Mouse (Mus musculus): ENCODE results near the gene Celf1. TPM values are rescaled to one million over a fixed set of nuclear protein-coding genes. Genes with fewer than 3 reads are reported as not detected.
"Not testable (repeated sequence)": the region's sequence is repeated elsewhere in the genome, so short reads cannot be mapped to it uniquely, and the experiment has no call there.

The Celf1 gene
- 59.3 and 65.5 TPM in 2 replicates for polyA plus RNA-seq (2015; fragmentation: Nextera tagmentation; extraction: Ambion mirVana)

DNA sequence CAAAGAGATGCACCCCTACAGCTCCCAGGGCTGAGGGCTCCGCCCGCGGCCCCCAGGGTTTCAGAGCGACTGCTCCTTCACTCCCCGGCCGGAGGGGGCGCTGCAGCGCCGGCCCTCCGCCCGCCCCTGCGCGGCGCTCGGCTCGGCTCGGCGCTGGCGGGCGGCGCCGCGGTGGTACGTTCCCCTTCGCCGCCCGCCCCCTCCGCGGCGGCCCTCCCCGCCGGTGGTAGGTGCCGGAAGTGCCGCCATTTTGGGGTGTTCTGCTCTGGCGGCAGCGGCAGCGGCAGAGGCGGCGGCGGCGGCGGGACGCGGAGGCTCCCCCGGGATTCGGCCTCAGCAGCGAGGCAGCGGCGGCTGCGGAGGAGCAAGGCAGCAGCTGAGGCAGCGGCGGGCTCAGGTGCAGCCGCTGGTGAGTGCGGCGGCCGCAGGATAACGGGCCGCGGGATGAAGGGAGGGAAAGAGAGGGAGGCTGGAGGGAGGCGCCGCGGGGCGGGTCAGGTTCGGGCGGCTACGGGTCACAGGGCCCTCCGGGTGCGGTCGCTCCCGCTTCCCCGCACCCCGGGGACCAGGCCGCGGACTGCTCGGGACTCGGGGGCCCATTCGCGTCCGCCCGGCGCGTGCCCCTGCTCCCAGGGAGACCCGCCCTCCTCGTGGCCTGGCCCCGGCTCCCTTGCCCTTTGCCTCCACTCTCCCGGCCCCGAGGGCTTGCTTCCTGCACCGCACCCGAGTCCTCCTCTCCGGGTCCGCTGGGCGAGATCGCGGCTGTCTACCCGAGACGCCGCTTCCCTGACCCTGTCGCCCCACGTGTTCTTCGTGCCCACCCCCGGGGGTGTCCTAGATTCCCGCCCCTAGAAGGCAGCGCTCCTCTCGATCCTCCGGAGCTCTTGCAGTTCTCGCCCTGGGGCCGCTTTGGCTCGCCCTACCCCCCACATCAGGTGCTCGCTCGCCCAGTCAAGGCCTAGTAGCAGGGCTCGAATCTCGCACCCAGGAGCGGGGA lies at the start of gene Celf1:
TSS of gene Celf1 (plus strand) at position 150 of the 997 bp plus-strand sequence.
- Histone ChIP-seq H3K36me3 (ENCODE audit: insufficient read depth, low read length) (no peaks in the 10 kb centered on the region), H3K9me3 (replicated peaks; ENCODE audit: low read length) (no peaks in the 10 kb centered on the region), H3K4me1 (replicated peaks; ENCODE audit: insufficient read depth, low read length) (peaks cover 12% of the 10 kb centered on the region), H3K9ac (ENCODE audit: low read depth, low read length) (peak within 1 kb of the TSS; percentile 95), H3K27me3 (ENCODE audit: insufficient read depth, low read length) (no peaks in the 10 kb centered on the region), H3K4me3 (replicated peaks; ENCODE audit: low read depth, low read length) (peak within 1 kb of the TSS; percentile 99), H3K27ac (peak within 1 kb of the TSS; percentile 95), H3K4me2 (ENCODE audit: low read length) (peak within 1 kb of the TSS; percentile 70)
- 1% methylated on average over 105 of the region's 113 CpGs for WGBS
- DNase-seq (ENCODE audit: low spot score), result peak; percentile 91
- peak; percentile 59 for TF ChIP-seq CTCF (IDR thresholded peaks at IDR 0.05; ENCODE audit: low read depth)
- peak; percentile 95 for ATAC-seq (replicated peaks; ENCODE audit: low FRiP score, low read depth)

DNA sequence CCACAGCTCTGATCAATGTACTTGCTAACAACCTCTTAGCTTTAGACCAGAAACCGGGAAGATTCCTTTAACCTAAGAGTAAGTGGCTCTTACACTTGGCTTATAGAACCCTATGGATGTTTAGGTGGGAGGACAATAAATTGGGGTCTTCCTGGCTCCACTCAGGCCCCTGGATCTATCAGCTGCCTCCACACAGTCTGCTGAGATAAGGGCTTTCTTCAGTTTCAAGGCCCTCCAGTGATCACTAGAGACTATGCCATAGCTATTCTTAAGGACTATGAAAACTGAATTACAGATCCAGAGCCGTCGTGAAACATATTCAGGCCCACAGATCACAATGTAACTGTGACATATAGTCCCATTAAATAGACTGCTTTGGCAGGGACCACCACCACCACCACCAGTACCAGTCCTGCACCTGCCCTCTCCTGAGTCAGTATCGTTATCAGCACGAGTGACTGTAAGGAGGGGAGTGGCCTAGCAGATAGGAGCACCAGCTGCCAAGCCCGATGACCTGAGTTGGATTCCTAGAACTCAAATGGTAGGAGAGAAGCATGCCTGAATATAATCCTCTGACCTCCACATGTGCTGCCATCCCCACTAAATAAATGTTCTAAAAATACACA lies 46.4 kb upstream of the Celf1 start:
- Histone ChIP-seq H3K4me2 (ENCODE audit: low read length) (no peak overlapping the region), H3K9me3 (replicated peaks; ENCODE audit: low read length) (no peaks in the 10 kb centered on the region), H3K9ac (ENCODE audit: low read depth, low read length) (no peak overlapping the region), H3K27ac (no peak overlapping the region), H3K4me3 (replicated peaks; ENCODE audit: low read depth, low read length) (no peak overlapping the region), H3K36me3 (ENCODE audit: insufficient read depth, low read length) (peaks cover 21% of the 10 kb centered on the region), H3K4me1 (replicated peaks; ENCODE audit: insufficient read depth, low read length) (peaks cover 6% of the 10 kb centered on the region; the same call in 1 of the 2 replicates), H3K27me3 (ENCODE audit: insufficient read depth, low read length) (no peaks in the 10 kb centered on the region)
- WGBS, result 85% methylated on average over 6 of the region's 6 CpGs
- DNase-seq (ENCODE audit: low spot score) (no peak), ATAC-seq (replicated peaks; ENCODE audit: low FRiP score, low read depth) (no peak)
- no peak for TF ChIP-seq CTCF (IDR thresholded peaks at IDR 0.05; ENCODE audit: low read depth)

DNA sequence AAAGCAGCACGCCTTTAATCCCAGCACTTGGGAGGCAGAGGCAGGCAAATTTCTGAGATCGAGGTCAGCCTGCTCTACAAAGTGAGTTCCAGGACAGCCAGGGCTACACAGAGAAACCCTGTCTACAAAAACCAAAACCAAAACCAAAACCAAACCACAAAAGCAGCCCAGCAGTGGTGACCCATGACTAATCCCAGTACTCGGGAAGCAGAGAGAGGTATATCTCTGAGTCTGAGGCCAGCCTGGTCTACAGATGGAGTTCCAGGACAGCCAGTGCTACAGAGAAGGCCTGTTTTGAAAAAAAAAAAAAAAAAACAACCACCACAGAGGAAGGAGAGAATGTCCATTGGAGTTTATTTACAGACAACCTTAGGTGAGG lies 45.9 kb upstream of the Celf1 start:
- not testable (repeated sequence) for H3K27ac ChIP-seq; H3K4me3 ChIP-seq (replicated peaks; ENCODE audit: low read depth, low read length); ATAC-seq (replicated peaks; ENCODE audit: low FRiP score, low read depth); H3K27me3 ChIP-seq (ENCODE audit: insufficient read depth, low read length); H3K9ac ChIP-seq (ENCODE audit: low read depth, low read length); DNase-seq (ENCODE audit: low spot score); H3K4me2 ChIP-seq (ENCODE audit: low read length); H3K4me1 ChIP-seq (replicated peaks; ENCODE audit: insufficient read depth, low read length); H3K9me3 ChIP-seq (replicated peaks; ENCODE audit: low read length)
- H3K36me3 ChIP-seq (ENCODE audit: insufficient read depth, low read length), result peaks cover 21% of the 10 kb centered on the region
- 94% methylated on average over 3 of the region's 3 CpGs for WGBS

DNA sequence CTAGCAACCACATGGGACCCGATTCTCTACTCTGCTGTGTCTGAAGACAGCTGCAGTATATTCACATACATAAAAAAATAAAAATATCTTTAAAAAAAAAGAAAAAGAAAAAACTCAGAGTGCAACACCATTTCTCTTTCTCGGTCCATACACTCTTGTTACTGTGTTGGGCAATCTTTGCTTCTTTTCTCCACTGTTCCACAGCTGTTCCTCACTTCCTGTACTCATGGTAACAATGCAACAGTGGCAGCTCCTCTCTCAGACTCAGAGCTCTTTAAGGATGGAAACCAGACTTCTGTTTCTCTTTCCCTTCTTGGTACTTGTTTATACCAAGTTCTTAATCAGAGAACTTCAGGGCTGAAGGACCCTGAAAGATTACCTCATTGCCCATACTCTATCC lies 36.8 kb upstream of the Celf1 start:
- peaks cover 17% of the 10 kb centered on the region for H3K36me3 ChIP-seq (ENCODE audit: insufficient read depth, low read length)
- H3K27ac ChIP-seq, result peak overlapping the region; percentile 95; the same call in 1 of the 2 replicates
- 0 out of 2 replicates have a peak, but pooled peaks cover 12% of the 10 kb centered on the region for H3K4me1 ChIP-seq (replicated peaks; ENCODE audit: insufficient read depth, low read length)
- ATAC-seq (replicated peaks; ENCODE audit: low FRiP score, low read depth), result no peak
- TF ChIP-seq CTCF (IDR thresholded peaks at IDR 0.05; ENCODE audit: low read depth), result no peak
- 78% methylated on average over 2 of the region's 2 CpGs for WGBS
- H3K4me2 ChIP-seq (ENCODE audit: low read length), result peak overlapping the region; percentile 70
- no peak for DNase-seq (ENCODE audit: low spot score)
- peak overlapping the region; percentile 89 for H3K9ac ChIP-seq (ENCODE audit: low read depth, low read length)
- no peaks in the 10 kb centered on the region for H3K9me3 ChIP-seq (replicated peaks; ENCODE audit: low read length)
- H3K4me3 ChIP-seq (replicated peaks; ENCODE audit: low read depth, low read length), result peak overlapping the region; percentile 89
- H3K27me3 ChIP-seq (ENCODE audit: insufficient read depth, low read length), result no peaks in the 10 kb centered on the region

DNA sequence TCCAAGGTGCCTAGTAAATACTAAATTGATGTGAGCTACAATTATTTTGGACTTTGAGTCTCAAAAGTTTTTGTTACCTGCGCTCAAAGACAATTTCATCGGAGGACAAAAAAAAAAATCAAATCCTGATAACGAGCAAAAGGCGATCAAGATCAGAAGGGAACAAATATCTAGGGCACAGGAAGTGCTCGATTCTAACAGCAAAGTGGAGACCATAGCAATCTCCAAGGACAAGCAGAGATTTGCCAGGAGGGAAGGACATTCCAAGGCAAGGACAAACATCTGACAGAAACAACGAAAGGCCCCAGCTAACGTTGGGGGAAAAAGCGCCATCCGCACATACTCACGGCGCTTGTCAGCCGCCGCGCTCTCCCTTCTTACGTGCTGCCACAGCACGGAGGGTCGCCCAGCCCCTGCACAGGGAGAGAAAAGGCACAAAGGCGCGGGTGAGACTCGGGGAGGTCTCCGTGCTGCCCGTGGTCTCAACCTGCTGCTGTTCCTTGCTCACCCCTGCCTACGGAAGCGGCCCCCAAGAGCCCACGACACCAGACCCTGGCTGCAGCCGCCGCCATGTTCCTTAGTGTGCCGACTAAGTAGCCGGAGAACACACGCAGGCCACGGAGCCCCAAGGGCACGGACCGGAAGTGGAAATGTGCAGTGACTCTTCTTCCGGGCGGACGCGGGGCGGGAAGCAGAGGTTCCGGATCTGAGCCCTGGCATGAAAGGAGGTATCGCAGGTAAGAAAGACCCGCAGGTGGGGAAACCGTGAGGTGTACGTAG lies 35.9 kb upstream of the Celf1 start, which contains the start of the genes Kbtbd4 and Ndufs3:
TSS of gene Kbtbd4 (plus strand) at position 665 of the 780 bp plus-strand sequence.
TSS of gene Ndufs3 (minus strand) at position 752 of the 780 bp plus-strand sequence.
- Histone ChIP-seq H3K36me3 (ENCODE audit: insufficient read depth, low read length) (peaks cover 21% of the 10 kb centered on the region), H3K27me3 (ENCODE audit: insufficient read depth, low read length) (no peaks in the 10 kb centered on the region), H3K4me3 (replicated peaks; ENCODE audit: low read depth, low read length) (peak within 1 kb of the TSS; percentile 89), H3K4me2 (ENCODE audit: low read length) (peak within 1 kb of the TSS; percentile 70), H3K9me3 (replicated peaks; ENCODE audit: low read length) (no peaks in the 10 kb centered on the region), H3K9ac (ENCODE audit: low read depth, low read length) (peak within 1 kb of the TSS; percentile 89), H3K27ac (peak within 1 kb of the TSS; percentile 95), H3K4me1 (replicated peaks; ENCODE audit: insufficient read depth, low read length) (0 out of 2 replicates have a peak, but pooled peaks cover 12% of the 10 kb centered on the region)
- ATAC-seq (replicated peaks; ENCODE audit: low FRiP score, low read depth), result peak; percentile 95
- under 1% methylated on average over 43 of the region's 43 CpGs for WGBS
- 0 out of 2 replicates have a peak, but pooled peaks have one; percentile 3 for TF ChIP-seq CTCF (IDR thresholded peaks at IDR 0.05; ENCODE audit: low read depth)
- peak; percentile 95 for DNase-seq (ENCODE audit: low spot score)

Measured in kidney, postnatal 0 days (tissue).